Mouse (Mus musculus) cerebellum, postnatal 4 days (tissue): ENCODE data around the gene Card11.

Experiments
- DNase-seq, 2 experiments: peaks; one replicate each; pipeline ENCODE4 v3.0.0; 2022; ENCODE audit warnings: low spot score in 2 of 2, mixed read lengths in 1 of 2

The Card11 gene

DNA sequence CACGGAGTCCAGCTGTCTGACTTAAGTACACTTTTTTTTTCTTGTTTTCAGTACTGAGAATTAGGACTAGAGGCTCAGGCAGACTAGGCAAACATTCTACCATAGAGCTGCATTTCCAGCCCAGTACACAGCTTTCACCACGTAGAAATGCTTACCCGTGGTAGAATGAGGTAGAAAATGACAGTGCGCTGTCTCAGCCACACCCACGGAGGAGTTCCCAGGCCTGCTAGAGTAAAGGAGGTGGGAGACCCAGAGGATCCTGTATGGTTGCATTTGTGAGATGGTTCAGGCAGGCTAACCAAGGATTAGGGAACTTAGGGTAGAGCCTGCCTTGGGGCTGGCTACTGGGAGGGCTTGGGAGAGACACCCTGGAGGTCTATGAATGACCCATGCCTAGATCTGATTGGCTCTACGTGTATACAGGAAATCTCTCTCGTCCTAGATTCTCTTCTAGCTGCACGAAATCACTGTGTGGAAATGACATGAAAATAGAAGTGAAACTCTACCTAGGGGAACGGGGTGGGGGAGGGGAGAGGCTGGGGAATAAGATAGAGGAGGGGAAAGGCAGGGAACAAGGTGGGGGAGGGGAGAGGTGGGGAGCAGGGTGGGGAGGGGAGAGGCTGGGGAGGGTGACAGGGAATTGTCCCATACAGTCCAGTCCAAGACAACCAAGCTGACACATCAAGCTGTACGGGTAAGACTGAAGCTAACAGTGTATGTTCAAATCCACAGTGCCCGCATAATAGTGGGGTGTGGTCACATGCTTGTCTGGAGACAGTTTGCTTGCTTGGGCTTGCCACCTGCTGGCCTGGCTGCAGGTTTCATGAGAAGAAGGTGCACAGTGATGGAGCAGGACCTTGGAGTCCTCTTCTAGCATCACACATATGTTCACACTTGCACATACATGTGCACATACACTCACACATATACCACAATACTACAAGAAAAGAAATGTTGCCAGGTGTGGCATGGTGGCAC is 8.0 kb downstream of the Card11 start:
- DNase-seq, result no peak

DNA sequence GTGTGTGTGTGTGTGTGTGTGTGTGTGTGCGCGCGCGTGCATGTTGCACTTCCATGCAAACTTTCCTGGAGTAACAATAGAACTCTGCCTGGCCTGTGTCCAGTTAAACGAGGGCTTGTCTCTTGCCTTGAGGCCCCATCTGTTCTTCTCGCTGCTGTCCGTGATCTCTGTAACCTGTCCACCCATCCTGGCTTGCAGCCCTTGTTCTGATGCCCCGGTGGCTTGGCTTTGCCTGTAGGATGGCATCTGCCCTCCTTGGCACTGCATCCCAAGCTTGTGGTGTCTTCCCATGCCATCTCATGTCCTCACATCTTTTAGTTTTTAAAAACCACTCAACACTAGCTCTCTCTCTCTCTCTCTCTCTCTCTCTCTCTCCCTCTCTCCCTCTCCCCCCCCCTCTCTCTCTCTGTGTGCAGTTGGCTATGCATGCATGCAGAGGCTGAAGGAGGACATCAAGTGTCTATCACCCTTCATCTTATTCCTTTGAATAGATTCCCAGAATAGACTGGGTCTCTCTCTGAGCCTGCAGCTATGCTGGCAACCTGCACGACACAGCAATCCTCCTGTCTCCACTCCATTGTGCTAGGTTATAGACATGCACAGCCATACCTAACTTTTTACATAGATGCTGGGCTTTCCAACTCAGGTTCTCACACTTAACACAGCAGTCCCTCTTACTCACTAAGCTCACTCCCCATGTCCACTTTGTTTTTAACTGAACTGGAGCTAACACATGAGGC is 14.9 kb downstream of the Card11 start:
- DNase-seq, result peak in 1 of 2 experiments; percentile 18

DNA sequence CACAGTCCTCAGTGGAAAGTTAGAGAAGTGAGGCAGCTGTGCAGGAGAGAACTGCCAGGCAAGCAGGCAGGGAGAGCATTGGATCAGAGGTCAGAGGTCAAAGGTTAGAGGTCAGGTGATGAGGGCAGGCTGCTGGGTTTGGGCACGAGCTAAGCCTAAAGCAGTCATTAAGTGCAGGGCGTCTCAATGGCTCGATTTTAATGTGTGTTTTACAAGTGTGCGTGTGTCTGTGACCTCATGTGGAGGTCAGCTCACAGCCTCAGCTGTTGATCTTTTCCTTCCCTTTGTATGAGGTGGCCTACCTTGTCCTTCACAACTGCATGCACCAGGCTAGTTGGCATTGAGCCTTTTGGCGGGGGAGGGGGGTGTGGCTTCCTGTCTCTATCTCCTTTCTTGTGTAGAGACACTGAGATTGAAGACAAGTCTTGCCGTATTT is 19.0 kb downstream of the Card11 start:
- DNase-seq, result no peak

DNA sequence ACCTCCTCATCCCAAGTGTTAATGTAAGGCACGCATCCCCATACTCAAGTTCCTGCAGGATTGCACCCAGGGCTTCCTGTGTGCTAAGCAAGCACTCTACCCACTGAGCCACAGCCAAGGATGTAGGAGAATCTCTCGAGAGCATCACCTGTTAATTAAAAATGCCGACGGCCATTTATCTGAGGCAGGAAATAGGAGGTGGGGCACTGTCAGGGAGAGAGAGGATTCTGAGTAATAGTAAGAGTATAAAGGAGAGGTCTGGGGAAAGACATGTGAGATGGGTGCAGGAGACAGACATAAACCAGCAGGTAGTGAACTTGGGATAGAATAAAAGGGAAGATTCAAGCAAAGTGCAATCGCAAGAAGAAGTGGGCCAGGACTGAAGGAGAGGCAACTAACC is 19.6 kb downstream of the Card11 start:
- no peak for DNase-seq

DNA sequence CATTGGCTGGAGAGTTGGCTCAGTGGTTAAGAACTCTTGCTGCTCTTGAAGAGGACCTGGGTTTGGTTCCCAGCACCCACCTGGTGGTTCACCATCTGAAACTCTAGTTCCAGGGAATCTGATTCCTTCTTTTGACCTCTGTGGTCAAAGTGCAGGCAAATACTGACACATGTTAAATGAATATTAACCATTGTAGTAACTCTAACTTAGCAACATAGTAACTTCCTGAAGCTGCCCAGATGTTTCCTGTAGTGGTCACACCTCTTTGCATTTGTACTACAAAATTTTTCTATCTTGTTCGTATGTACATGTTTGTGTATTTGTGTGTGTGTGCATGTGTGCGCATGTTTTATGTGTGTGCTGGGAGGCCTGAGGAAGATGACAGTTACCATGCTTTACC is 20.3 kb downstream of the Card11 start:
- no peak for DNase-seq

DNA sequence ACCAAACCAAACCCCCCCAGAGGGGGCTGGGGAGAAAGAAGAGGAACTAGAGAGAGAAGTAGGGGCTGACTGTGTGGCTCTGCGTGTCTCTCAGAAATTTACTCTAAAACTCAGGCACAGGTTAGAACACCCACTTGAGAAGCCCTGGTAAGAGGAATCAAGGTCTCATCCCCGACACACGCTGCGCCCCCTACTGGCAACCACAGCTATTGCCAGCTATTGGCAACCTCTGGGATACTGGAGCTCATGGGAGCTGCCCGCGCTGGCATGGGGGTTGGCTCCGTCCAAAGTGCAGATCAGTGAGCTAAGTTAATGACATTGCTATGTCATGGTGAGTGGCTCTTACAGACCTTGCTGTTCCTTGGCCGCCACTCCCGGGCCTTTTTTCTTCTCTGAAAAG is 37.4 kb downstream of the Card11 start:
- DNase-seq, result peak in 1 of 2 experiments; percentile 49

DNA sequence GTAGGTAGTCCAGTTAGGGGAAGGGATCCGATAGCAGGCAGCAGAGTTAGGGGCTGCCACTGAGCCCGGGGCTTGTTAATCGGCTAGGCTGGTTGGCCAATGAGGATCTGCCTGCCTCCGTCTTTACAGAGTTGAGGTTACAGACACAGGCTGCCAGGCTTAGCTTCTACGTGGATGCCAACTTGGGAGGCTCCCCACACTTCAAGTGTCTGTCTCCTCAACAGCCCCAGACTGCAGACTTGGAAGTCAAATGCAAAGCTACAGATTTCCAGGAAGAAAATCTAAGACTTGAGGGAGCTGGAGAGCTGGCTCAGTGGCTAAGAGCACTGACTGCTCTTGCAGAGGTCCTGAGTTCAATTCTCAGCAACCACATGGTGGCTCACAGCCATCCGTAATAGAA is 39.6 kb downstream of the Card11 start:
- no peak for DNase-seq

DNA sequence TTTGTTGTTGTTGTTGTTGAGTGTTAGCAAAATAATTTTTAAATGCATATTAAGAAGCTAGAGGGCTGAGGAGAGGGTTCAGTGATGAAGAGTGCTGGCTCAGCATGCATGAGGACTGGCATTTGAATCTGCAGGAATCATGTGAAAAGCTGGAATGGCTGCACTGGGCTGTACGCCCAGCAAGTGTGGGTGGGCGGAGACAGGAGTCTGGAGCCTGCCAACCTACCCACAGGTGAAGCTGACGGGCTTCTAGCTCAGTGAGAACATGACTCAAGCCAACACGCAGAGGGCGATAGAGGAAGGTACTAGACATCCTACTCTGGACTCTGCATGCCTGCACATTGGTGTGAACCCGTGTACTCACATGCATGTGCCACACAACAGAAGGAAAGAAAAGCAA is 41.2 kb downstream of the Card11 start:
- DNase-seq, result no peak

DNA sequence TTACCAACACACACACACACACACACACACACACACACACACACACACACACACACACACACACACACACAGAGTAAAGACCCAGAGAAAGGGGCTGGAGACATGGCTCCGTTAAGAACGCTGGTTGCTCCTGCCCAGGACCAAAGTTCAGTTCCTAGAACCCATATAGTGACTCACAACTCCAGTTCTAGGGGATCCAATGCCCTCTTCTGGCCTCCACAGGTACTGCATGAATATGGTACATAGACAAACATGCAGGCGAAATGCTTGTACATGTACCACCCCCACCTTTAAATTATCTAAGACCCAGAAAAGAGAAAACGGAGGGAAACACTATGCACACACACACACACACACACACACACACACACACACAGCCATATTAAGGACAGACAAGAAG is 43.3 kb downstream of the Card11 start:
- no peak for DNase-seq

DNA sequence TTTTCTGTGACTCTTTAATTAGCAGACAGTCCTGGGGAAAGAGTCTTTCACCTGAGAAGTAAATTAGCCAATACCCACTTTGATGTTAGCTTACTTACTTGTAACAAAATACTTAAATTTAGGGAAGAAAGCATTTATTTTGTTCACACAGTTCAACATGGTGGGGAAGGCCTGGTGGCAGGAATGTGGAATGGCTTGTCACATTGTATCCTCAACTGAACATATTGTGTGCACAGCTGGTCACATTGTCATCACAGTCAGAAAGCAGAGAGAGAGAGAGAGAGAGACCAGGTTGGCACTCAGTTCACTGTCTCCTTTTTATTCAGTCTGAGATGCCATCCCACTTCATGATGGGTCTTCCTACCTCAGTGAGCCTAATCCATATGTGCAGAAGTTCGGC is 44.7 kb downstream of the Card11 start:
- DNase-seq, result no peak

DNA sequence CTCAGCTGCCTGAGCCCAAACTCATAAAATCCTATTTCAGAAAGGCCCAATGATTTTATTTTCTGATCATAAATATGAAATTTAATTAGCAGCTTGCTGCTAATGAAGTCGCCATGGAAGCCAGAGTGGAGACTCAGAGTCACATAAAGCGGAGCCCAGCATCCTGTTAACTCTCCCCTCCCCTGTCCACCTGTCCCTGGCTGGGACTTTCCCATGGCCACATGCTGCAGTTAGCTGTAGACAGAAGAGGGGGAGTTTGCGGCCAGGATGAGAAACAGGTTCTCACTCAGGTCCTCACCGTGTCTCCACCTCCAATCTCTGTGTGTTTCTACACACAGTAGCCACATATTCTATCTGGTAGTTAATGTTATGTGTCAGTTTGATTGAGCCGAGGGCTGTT is 48.6 kb downstream of the Card11 start:
- no peak for DNase-seq

DNA sequence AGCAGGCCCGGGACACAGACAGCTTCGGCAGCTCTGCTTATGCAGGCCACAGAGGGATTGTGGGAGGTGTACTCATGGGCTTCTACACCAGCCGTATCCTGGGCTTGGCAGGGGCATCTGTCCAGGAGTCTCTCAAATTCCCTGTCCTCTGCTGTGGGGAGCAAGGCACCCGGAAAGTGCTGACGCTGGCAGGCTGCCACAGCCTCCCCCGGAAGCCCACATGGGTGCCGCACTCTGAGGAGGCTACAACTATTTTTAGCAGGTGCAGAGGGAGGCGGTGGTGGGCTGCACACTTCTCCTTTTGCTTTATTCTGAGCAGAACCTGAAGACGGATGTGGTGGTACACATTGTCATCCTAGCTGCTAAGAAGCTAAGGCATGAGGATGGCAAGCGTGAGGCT is 52.4 kb downstream of the Card11 start:
- no peak for DNase-seq

DNA sequence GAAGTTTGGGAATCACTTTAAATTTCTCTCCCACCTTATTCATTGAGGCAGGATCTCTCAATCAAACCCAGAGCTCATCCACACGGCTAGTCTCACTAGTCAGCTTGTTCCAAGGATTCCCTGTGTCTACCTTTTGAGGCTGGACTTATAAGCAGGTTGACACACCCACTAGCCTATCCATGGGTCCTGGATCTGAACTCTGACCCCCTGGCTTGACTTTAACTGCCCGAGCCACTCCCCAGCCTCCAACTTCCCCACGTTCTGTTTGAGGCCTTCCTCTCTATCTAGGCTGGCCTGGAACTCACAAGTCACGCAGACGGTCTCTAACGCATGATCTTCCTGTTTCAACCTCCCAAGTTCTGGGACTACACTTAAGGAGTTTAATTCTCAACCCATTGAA is 54.3 kb downstream of the Card11 start:
- DNase-seq, result no peak

DNA sequence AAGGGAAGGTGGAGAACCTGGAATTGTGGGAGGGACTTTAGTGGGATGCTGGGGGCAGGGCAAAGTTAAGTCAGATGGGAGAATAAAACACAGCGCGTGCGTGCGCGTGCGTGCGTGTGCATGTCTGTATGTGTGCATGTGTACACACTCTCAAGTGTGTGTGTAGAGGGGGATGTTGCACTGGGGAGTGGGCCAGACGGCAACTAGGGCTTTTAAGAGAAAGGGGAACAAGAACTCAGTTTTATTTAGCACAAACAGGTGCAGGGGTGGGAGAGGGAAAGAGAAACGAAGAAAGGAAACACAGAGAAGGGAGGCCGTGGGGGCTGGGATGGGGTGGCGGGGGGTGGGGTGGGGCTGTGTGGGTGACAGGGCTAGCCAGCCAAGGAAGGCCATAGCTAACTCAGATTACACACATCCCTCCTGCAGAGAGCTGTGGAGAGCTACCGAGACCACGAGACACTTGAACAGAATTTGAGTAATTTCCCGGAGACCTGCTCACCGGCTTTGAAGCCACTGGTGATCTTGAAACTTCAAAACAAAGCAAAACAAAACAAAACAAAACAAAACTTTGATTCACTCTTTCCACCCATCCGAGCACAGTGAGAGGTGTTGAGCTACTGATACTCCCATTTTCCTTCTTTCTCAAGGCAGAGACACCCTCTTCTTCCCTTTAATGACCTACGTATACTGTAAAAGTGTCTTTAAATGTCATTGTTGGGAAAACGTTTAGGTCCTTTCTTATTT is 55.8 kb downstream of the Card11 start:
- DNase-seq, result no peak

DNA sequence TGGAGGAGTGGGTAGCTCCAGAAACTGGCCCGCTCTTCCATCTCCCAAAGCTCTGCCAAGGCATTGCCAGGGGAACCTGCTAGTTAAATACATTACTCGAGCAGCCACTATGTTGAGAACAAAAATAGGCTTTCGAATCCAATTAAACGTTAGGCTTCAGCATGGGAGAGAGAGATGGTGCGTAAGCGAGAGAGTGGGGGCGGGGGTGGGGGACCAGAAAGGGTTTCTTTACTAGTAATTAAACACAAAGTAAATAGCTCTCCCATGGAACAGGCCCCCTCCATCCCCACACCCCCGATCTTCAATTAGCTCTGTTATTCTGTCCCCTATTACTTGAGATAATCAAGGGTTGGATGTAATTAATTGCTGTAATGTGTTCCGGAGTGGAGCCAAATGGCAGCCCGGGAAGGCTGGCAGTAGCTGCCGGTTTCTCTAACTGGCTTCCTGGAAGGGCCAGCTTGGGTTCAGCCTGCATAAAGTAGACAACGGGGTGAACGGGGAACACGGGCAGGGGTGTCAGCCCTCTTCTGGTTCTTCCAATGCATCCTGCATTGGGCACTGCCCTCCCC is 59.4 kb downstream of the Card11 start:
- no peak for DNase-seq

DNA sequence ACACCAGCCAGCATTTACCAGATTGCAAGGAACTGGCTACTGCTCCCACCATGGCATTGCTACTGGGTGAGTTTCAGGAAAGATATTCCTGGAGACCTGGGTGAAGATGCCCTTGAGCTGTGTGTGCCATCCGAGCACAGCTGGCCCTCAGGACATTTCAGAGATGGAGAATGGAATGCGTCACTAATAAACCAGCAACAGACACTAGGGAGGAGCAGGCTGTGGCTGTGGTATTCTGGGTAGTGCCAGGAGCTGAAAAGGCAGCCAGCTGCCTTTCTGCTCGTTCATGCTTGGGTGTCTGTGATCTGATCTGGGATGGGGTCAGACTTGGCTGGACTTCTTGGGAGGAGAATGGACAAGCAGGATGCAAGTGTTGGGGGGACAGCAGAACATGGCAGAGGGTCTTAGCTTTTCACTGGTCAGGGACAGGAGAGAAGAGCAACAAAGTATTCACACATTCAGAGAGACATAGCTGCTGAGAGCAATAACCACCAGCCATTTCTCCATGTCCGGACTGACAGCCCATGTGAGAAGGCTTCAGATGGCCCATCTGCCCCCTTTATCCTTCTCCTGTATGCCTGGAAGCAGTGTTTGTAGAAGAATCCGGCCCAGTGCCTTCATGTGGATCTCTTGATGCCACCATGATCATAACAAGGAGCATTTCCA is 60.0 kb downstream of the Card11 start:
- no peak for DNase-seq

DNA sequence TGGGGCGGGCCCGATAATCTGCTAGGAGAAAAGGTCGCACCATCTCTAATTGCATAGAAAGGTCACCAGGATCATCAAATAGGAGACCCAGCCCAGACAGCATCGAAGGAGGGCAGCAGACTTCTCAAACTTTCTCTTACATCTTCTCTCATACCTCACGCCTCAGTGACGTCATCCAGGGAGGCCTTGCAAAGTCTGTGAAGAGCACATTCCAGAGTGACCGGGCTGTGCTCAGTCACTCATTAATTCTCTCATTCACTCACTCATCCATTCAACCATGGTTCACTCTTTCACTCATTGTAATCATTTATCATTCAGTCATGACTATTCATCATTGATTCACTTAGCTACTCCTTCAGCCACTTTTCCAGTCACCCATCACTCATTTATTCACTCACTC is 63.6 kb downstream of the Card11 start:
- DNase-seq, result no peak

DNA sequence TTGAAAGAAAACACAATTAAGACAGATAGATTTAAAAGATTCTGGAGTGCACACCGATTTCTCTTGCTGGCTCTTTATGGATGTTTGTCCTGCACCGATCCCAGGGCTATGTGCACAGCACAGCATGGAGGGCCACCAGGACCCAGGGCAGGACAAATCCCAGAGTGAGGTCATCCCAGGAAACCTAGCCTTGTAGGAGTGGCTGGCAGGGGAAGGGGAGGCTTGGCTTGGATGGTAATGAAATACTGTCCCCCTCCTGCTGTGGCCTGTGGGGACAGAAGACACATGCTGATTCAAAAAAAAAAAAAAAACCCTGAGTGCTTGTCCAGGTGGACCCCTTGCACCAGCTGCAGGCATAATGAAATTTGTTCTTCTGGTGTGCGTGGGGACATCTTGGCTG is 64.5 kb downstream of the Card11 start:
- no peak for DNase-seq

DNA sequence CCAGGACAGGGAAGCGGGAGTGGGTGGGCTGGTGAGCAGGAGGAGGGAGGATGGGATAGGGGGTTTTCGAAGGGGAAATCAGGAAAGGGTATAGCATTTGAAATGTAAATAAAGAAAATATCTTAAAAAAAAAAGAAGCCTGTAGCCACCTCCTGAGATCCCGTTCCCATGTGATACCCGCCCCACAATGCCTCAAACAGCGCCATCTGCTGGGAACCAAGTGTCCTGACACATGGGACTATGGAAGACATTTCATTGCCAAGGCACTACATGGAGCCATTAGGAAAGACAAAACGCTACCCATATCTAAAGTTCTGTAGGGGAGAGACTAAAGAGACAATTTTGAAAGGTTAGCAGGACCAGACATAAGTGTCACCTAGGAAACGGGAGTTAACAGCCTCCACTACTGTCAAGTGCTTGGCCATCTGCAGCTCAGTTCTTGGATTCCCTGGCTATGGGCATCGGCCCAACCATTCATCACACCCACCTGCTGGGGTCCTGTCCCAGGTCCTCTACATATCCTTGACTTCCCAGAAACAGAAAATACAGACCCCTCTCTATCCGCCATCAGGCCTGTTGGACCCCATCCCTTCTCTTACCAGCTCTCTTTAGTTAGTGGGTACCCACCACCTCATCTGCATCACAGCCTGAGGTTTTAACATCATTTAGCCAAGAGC is 65.6 kb downstream of the Card11 start:
- DNase-seq, result peak in 1 of 2 experiments; percentile 27

DNA sequence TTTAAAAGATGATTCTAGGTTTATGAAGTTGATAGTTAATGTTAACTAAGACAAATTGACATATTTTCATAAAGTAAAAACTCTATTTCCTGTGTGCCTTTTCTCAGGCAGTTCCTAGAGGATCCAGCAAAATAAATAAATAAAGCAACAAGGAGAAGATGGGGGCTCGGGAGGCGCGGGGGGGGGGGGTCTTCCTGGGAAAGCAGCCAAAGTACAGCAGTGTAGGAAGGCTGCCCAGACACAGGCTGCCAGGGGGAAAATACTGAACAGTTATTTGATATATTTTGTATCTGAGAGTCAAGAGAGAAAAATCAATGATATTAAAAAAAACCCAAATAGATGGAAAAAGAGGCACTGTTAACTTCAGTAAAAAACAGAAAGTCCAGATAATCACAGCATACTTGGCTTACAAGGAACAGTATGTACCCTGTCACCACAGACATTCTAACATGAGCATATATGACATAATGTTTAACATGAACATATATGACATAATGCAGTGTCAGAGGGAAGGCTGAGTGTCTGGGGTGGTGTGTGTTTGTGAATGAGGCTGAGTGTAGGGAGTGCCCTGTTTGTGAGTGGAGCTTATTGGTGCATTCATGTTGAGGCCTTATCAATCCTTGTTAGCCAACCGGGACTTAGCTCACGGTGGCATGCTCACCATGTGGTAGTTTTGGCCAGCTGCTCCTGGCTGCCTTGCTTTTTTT is 68.7 kb downstream of the Card11 start:
- no peak for DNase-seq
